Mouse (Mus musculus): ENCODE results near the gene Ndufb7.

DNA sequence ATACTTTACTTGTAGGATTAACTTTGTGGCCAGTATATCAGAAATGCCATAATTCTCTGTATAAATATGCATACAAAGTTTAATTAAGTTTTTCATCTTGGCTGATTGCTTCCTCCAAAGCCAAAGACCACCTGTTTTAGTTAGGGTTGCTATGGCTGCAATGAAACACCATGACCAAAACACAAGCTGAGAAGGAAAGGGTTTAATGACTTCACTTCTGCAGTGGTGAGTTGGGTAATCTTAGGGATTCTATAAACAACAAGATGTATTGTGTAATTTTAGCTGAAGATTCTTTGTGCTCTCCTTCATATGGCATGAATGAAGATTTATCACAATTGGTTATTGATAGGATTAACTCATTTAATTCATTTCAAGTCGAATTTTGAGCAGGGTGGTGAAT is 45.2 kb upstream of the Ndufb7 start:
- no peak for TF ChIP-seq POLR2A (IDR thresholded peaks at IDR 0.05; ENCODE audit: borderline replicate concordance, low read depth, low read length)
- TF ChIP-seq CTCF (IDR thresholded peaks at IDR 0.05; ENCODE audit: low read depth, low read length): no peak

All from bone marrow macrophage, adult 2 months (primary cell).